10 mouse cellular contexts compared by ENCODE assay signal in genomic region chr17:78141136-78141535, GRCm38 (mm10).
"Had no signal": no experiment of that assay in that cellular context is flagged by ENCODE, and none has a peak within 500 bp of the region (broad histone marks: within the 10 kb centered on the region; RNA-seq: fewer than 3 reads in every experiment).

No protein-coding gene starts in this region.

- H3K4me2 ChIP-seq: liver, embryonic 13.5 days; midbrain, embryonic 11.5 days had no signal

- H3K27ac ChIP-seq: kidney, postnatal 0 days; liver, embryonic 13.5 days had no signal

- H3K9me3 ChIP-seq: liver, embryonic 13.5 days had no signal

- H3K4me3 ChIP-seq: liver, embryonic 13.5 days had no signal

- DNase-seq: kidney, adult 2 months; kidney, postnatal 25 days; liver, embryonic 13.5 days; lung, adult 2 months; midbrain, embryonic 14.5 days; thymus, adult 18-20 months; thymus, postnatal 36 days had no signal

- H3K27me3 ChIP-seq: liver, embryonic 13.5 days had no signal

- H3K36me3 ChIP-seq: liver, embryonic 13.5 days had no signal

- ATAC-seq: intestine, postnatal 0 days had no signal

- H3K9ac ChIP-seq: liver, embryonic 13.5 days had no signal

- H3K4me1 ChIP-seq: liver, embryonic 13.5 days had no signal
